Mouse (Mus musculus) heart, embryonic 13.5 days (tissue): ENCODE results near the gene Fzr1. TPM values are rescaled to one million over a fixed set of nuclear protein-coding genes. Genes with fewer than 3 reads are reported as not detected.

Experiments
- ATAC-seq: fragments of 200-750 bp; cut with Nextera tagmentation; 2 replicates; pipeline ENCODE4 v1.8.0; 2017; ENCODE audit warnings: moderate TSS enrichment; ENCODE audit not compliant: insufficient number of reproducible peaks, low FRiP score, low TSS enrichment; ENCODE audit errors: extremely low read depth
- H3K27ac ChIP-seq: fragments of 300-500 bp; sonication (generic); replicated peaks from 2 replicates; pipeline ENCODE4 v1.5.1; 2015; ENCODE audit warnings: moderate library complexity, mild to moderate bottlenecking, inconsistent platforms
- H3K27me3 ChIP-seq: fragments of 300-500 bp; sonication (generic); replicated peaks from 2 replicates; pipeline ENCODE4 v1.6.1; 2015; ENCODE audit warnings: mild to moderate bottlenecking, inconsistent platforms
- H3K36me3 ChIP-seq: fragments of 300-500 bp; sonication (generic); 2 replicates; pipeline ENCODE4 v1.6.1; 2015; ENCODE audit warnings: mild to moderate bottlenecking, inconsistent platforms
- H3K4me1 ChIP-seq: fragments of 300-500 bp; sonication (generic); 2 replicates; pipeline ENCODE4 v1.6.1; 2015; ENCODE audit warnings: inconsistent platforms
- H3K4me2 ChIP-seq: fragments of 300-500 bp; sonication (generic); 2 replicates; pipeline ENCODE4 v1.6.1; 2015; ENCODE audit warnings: inconsistent platforms, mild to moderate bottlenecking, moderate library complexity
- H3K4me3 ChIP-seq: fragments of 300-500 bp; sonication (generic); 2 replicates; pipeline ENCODE4 v1.5.1; 2015; ENCODE audit warnings: moderate library complexity, mild to moderate bottlenecking, inconsistent platforms
- H3K9ac ChIP-seq: fragments of 300-500 bp; sonication (generic); 2 replicates; pipeline ENCODE4 v1.6.1; 2015; ENCODE audit warnings: inconsistent platforms, mild to moderate bottlenecking, moderate library complexity
- H3K9me3 ChIP-seq: fragments of 300-500 bp; sonication (generic); 2 replicates; pipeline ENCODE4 v1.6.1; 2016; ENCODE audit warnings: inconsistent platforms
- WGBS: fragments of 180-500 bp; shearing (Covaris S2); methylation state at CpG from one replicate; pipeline ENCODE4 v1.1.7; 2015; ENCODE audit warnings: mixed read lengths; 5-methylcytosine and 5-hydroxymethylcytosine counted together
- polyA plus RNA-seq: library from polyadenylated mRNA; unstranded; fragments of >200 nt; fragmentation: Nextera tagmentation; extraction: Ambion mirVana; gene quantifications from 2 replicates; pipeline ENCODE4 v1.2.1, GENCODE M21; 2015

The Fzr1 gene
- polyA plus RNA-seq, 1 experiment from 2014 or later: 72.2 TPM

- peaks cover 52% of the 10 kb centered on the region for H3K4me1 ChIP-seq
- no peaks in the 10 kb centered on the region for H3K9me3 ChIP-seq
- ATAC-seq: no peak
- no peak overlapping the region for H3K27ac ChIP-seq
- H3K27me3 ChIP-seq: no peaks in the 10 kb centered on the region
- peak overlapping the region; percentile 96 for H3K9ac ChIP-seq
- peaks cover 67% of the 10 kb centered on the region for H3K36me3 ChIP-seq
- peak overlapping the region; percentile 94 for H3K4me2 ChIP-seq
- 91% methylated on average over 27 of the region's 27 CpGs for WGBS
- peak overlapping the region; percentile 99 for H3K4me3 ChIP-seq
Observed at GRCm38 (mm10) chr10:81322444-81322843, 55.9 kb downstream of the Fzr1 start.

GRCm38 (mm10) chr10:81321436-81321835, 56.9 kb downstream of the Fzr1 start:
- WGBS: 2% methylated on average over 20 of the region's 20 CpGs
- Histone ChIP-seq H3K4me2 (peak overlapping the region; percentile 94), H3K27me3 (no peaks in the 10 kb centered on the region), H3K4me1 (peaks cover 53% of the 10 kb centered on the region), H3K9ac (peak overlapping the region; percentile 96), H3K4me3 (peak overlapping the region; percentile 99), H3K27ac (peak overlapping the region; percentile 89), H3K9me3 (no peaks in the 10 kb centered on the region), H3K36me3 (peaks cover 58% of the 10 kb centered on the region)
- no peak for ATAC-seq

DNA sequence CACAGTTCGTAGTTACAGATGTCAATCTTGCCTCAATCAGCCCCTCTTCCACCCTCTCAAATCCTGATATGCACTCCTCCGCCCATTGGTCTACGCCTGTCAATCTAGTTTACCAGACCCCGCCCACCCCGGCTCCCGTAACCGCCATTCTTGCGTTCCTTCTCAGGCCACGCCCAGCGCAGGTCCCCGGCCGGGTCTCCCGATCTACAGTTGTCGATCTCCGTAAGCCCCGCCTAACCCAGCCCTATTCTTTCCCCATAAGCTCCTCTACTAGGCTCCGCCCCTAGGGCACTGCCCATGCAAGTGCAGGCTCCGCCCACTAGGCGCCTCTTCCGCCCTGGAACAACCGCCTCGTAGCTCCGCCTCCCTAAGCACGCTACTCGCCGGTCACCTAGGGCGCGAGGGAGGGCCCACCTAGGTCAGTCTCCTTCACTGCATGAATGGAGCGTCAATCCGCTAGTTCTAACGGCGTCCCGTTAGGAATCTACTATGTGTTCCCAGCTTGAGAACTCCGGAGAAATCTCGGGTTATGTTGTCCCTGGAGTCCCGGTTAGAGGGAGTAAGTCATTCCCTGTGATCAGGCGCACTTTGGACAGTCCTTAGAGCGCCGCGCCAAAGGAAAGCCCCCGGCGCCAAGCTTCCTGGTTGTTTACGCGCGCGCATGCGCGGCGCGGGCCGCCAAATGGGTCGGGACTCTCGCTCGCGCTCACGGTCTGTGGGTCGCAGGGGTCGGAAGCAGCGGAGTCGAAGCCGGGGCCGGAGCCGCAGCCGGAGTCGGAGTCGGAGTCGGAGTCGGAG, 57.6 kb downstream of the Fzr1 start, which contains the start of gene Cactin:
Cactin (plus strand) TSS at position 554 of the 798 bp plus-strand sequence.
- under 1% methylated on average over 68 of the region's 68 CpGs for WGBS
- Histone ChIP-seq H3K27ac (peak within 1 kb of the TSS; percentile 89), H3K27me3 (no peaks in the 10 kb centered on the region), H3K4me2 (peak within 1 kb of the TSS; percentile 94), H3K36me3 (peaks cover 58% of the 10 kb centered on the region), H3K4me1 (peaks cover 52% of the 10 kb centered on the region), H3K4me3 (peak within 1 kb of the TSS; percentile 99), H3K9me3 (no peaks in the 10 kb centered on the region), H3K9ac (peak within 1 kb of the TSS; percentile 96)
- ATAC-seq: peak; percentile 88

GRCm38 (mm10) chr10:81319741-81320549, 58.4 kb downstream of the Fzr1 start:
- ATAC-seq: peak; percentile 74
- H3K4me2 ChIP-seq: peak overlapping the region; percentile 94
- peaks cover 58% of the 10 kb centered on the region for H3K36me3 ChIP-seq
- peak overlapping the region; percentile 82 for H3K9ac ChIP-seq
- H3K9me3 ChIP-seq: no peaks in the 10 kb centered on the region
- H3K27me3 ChIP-seq: no peaks in the 10 kb centered on the region
- peak overlapping the region; percentile 89 for H3K27ac ChIP-seq
- H3K4me1 ChIP-seq: peaks cover 52% of the 10 kb centered on the region
- 2% methylated on average over 38 of the region's 38 CpGs for WGBS
- peak overlapping the region; percentile 99 for H3K4me3 ChIP-seq

- 32% methylated on average over 8 of the region's 8 CpGs for WGBS
- Histone ChIP-seq H3K9me3 (no peaks in the 10 kb centered on the region), H3K27me3 (no peaks in the 10 kb centered on the region), H3K4me3 (peak overlapping the region; percentile 99), H3K9ac (peak overlapping the region; percentile 82), H3K36me3 (peaks cover 58% of the 10 kb centered on the region), H3K4me2 (peak overlapping the region; percentile 94), H3K4me1 (peaks cover 52% of the 10 kb centered on the region), H3K27ac (peak overlapping the region; percentile 89)
- ATAC-seq: no peak
Observed at GRCm38 (mm10) chr10:81319330-81319699, 59.0 kb downstream of the Fzr1 start.

DNA sequence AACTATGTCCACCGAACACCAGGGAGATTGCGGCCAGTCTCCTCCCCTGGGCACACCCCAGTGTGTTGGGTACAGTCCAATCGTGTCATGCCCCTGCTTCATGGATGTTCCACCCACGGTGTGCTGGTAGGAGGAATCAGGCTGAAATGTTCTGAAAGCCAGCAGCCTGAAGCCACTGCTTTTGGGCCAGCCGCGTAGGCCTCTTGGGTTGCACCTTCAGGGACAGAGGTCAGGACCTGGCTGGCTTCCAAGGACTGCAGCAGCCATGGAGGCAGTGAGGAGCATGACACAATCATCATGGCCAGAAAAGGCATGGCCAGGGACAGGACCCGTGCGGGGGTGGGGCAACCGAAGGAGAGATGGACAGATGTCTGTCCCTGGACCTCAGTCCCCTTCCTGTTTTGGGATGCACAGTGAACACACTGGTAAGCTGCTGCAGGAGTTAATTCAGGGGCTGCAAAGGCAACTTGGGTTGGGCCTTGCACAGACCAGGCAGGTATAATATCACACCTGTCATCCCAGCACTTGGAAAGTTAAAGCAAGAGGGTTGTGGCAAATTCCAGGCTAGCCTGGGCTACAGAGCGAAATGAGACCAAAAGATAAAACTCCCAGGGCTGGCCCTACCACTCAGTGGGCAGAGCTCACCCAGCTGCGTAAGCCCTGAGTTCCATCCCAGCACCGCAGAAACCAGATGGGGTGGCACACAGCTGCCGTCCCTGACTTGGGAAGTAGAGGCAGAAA, 59.6 kb downstream of the Fzr1 start:
- no peaks in the 10 kb centered on the region for H3K9me3 ChIP-seq
- H3K27me3 ChIP-seq: no peaks in the 10 kb centered on the region
- peak overlapping the region; percentile 82 for H3K9ac ChIP-seq
- peak overlapping the region; percentile 99 for H3K4me3 ChIP-seq
- H3K27ac ChIP-seq: peak overlapping the region; percentile 89; the same call in 1 of the 2 replicates
- peaks cover 52% of the 10 kb centered on the region for H3K4me1 ChIP-seq
- peaks cover 58% of the 10 kb centered on the region for H3K36me3 ChIP-seq
- H3K4me2 ChIP-seq: peak overlapping the region; percentile 94
- no peak for ATAC-seq
- WGBS: 87% methylated on average over 13 of the region's 13 CpGs

DNA sequence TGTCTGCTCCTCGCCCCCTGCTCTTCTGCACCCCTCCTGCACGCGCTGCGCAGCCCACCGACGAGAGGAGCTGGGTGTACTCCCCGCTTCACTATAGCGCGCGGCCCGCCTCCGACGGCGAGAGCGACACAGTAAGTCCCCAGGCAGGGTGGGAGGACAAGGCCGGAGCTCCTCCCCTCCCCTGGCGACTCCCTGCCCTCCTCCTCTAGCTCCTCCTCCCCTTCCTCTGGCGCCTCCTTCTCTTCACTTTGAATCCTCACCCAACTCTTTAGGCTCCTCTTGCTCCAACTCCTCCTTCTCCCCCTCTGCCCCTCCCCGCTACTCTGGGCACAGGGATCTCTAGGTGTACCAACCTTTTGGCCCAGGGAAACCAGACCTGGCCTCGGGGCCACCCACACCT, 61.0 kb downstream of the Fzr1 start:
- H3K4me3 ChIP-seq: peak overlapping the region; percentile 34
- no peak for ATAC-seq
- peaks cover 58% of the 10 kb centered on the region for H3K36me3 ChIP-seq
- H3K9ac ChIP-seq: peak overlapping the region; percentile 76
- 11% methylated on average over 20 of the region's 20 CpGs for WGBS
- no peak overlapping the region; the same call in 1 of the 2 replicates for H3K27ac ChIP-seq
- peaks cover 47% of the 10 kb centered on the region for H3K4me1 ChIP-seq
- peak overlapping the region; percentile 64 for H3K4me2 ChIP-seq
- H3K9me3 ChIP-seq: no peaks in the 10 kb centered on the region
- H3K27me3 ChIP-seq: no peaks in the 10 kb centered on the region

GRCm38 (mm10) chr10:81316338-81317060, 61.8 kb downstream of the Fzr1 start:
- H3K9me3 ChIP-seq: no peaks in the 10 kb centered on the region
- H3K4me3 ChIP-seq: peak overlapping the region; percentile 34
- ATAC-seq: no peak
- peaks cover 64% of the 10 kb centered on the region for H3K36me3 ChIP-seq
- H3K9ac ChIP-seq: peak overlapping the region; percentile 76
- WGBS: 40% methylated on average over 16 of the region's 16 CpGs
- peaks cover 40% of the 10 kb centered on the region for H3K4me1 ChIP-seq
- H3K27me3 ChIP-seq: no peaks in the 10 kb centered on the region
- H3K27ac ChIP-seq: 0 out of 2 replicates have a peak overlapping the region, but pooled peaks have one; percentile 29
- peak overlapping the region; percentile 64 for H3K4me2 ChIP-seq
